Mouse (Mus musculus) cerebellum, adult 11-12 months (tissue): ENCODE measurements at regions not wholly inside any gene's neighbourhood (a gene's known extent, or its start where the extent isn't known, plus 50 kb on each side); places are given as distances from the start of the nearest gene placed in this dataset.

Experiments
- DNase-seq: peaks from one replicate; pipeline ENCODE4 v3.0.0; 2022

- DNase-seq, result no peak
Observed at GRCm38 (mm10) chr16:30118876-30119275, 54.7 kb downstream of the Hes1 start.

DNA sequence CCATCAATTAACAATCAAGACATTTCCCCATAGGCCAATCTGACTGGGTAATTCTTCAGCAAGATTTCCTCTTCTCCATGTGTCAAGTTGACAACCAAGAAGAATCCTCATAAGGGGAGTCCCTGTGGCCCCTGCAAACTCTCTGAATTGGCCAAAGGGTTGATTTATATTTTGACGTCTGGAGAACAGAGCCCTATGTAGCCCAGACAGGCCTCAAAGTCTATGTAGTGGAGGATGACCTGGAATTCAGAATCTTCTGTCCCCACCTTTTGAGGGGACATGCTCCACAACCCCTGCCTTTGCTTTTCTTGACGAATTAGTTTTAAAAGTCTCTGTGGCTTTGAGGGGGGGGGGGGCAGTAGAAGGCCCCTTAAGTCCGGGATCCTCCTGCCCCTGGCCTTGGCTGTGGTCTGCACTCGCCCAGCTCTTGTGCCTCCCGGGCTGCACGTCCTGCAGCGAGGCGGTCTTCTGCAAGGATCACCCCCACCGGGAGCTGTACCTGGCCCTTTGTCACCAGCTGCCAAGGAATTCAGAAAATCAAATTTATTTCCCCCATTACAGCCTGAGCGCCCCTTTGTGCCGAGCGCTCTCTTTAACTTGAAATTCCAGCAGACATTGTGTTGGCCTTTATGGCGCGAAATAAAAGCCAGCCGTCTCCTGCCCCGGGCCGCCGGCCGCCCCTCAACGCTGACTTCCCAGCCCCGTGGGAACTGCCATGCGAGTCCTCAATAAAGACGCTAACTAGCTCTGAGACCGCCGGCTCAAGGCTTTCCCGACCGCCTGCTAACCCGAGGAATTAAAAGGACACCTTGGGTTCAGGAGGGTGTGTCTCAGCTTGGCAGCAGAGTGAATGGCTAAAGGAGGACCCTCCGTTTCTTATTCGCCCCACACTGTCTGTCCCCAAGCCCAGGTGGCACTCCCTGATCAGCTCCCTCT, 56.4 kb downstream of the Hes1 start:
- no peak for DNase-seq

- no peak for DNase-seq
Observed at GRCm38 (mm10) chr16:30121596-30121995, 57.4 kb downstream of the Hes1 start.

DNA sequence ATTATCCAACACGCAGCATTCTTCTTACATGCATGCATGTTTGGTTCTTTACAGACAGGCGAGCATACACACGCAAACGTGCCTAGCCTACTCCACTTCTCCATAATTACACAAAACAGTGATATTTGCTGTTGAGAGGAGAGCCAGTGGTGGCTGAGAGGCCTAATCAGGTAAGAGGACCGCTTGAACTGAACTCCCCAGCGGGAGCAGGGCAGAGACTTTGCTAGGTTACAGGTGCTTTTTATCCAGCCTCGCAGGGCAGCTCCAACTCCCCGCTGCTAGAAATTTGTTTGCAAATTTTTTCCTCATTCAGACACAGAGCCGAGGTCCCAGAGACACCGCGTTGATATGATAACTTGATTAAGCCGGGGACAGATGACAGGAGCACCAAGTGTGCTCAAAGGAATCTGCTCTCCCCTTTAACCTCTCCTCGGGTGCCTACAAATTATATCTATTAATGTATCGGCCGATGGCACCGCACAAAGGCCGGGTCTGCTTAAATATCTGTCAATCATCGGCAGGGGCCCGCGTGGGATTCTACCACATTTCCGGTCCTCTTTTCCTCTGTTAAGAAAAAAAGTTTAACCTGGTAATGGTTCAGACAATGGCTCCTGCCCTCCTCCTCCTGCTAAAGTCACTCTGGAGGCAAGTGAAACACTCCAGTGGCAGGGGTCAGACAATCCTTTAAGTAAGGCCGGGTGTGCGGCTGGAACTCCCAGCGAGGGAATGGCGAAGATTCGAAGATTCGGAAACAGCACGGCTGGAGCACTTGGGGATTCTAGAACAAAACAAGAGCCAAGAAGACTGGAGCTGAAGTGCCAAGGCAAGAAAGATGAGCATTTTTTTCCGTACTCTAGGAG, 58.3 kb downstream of the Hes1 start:
- no peak for DNase-seq

GRCm38 (mm10) chr16:30127015-30127414, 62.8 kb downstream of the Hes1 start:
- no peak for DNase-seq

GRCm38 (mm10) chr16:30128787-30129186, 64.6 kb downstream of the Hes1 start:
- DNase-seq, result no peak

DNA sequence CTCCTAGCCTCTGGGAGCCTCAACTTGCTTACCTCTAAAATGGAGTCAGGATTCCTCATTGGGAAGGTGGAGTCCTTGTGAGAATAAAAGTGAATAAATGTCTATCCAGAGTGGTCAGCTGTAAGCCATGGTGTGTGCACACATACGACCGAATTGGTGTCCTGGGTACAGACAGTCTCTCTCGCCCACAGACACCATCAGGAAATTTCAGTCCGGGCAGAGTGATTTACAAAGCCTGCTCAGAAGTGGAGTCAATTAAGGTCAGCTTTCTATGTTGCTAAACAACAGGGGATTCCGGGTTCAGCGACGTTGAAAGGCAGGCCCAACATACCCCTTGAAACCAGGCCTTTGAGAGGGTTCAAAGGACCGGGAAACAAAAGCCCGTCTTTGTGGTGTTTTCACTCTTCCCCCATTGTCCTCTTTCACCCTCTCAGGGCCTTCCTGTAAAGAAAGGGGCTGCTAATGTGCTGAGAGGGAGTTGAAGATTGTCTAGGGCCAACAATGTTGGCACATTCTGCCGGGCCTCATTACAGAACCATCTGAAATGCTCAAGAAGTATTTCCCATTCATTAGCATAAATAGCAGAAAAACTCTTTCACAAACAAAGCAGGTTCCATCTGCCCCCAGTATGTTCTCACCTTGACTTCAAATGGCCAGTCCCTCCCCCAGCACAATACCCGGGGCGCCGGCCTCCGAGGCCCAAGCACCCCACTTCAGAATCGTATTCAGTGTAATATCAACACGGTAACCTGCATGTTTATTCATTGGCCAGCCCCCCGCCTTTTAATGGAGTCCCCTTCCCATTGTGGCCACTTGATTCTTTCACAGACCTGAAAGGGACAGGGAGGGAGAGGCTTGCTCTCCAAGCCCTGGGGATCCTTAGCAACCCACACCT, 65.3 kb downstream of the Hes1 start:
- DNase-seq, result no peak

DNA sequence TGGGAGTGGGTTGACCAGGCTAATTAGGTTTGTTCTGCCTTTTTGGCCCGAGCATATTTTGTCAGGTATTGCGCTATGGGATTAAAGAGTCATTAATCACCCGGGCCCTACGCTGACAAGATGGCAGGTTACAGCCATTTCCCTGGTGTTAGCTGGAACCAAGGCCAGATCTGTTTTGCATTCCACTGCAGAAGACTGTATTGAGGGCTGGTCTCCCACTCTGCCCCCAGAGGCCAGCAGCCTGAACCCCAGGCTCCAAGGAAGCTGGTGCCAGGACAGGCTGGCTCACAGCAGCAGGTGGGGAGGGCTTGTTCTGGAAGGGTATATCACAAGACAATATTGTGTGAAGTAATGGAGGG, 65.9 kb downstream of the Hes1 start:
- DNase-seq, result no peak

- DNase-seq, result no peak
Observed at GRCm38 (mm10) chr16:30132086-30132485, 67.9 kb downstream of the Hes1 start.

DNA sequence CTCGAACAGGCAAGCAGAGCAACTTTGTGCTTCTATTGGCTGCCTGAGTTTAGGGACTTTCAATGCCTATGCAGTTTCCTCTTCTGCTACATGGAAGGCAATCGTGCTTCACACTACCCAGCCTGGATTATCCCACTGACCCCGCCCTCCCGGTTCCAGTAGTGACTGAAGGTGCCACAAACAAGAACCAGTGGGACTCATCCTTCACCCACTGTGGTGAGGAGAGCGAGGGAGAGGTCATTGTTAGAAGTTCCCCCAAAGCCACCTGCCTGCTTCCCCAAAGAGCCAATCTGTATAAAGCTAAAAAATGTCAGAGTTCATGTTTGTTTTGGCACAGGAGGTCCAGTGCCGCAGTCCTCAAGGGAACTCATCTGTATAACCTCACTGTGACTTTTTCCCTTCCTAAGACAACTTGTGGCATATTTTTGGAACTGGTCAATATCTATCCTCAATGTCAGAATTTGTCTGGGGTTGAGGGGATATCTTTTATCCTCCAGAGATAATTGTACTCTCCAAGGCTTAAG, 70.5 kb downstream of the Hes1 start:
- no peak for DNase-seq

DNA sequence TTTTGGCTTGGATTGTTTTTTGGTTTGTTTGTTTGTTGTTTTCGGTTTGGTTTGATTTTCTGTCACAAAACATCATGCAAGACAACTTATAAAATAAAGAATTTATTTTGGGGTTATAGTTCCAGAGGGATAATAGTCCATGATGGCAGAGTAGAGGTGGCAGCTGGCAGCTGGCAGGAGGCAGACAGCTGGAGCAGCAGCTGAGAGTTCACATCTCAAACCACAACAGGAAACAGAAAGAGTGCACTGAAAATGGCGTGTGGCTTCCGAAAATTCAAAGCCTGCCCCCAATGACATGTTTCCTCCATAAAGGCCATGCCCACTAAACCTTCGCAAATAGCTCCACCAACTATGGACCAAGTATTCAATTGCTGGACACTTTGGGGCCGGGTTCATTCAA, 72.7 kb downstream of the Hes1 start:
- DNase-seq, result no peak

GRCm38 (mm10) chr16:30137812-30138211, 73.6 kb downstream of the Hes1 start:
- no peak for DNase-seq

GRCm38 (mm10) chr16:30144818-30145464, 80.8 kb downstream of the Hes1 start:
- no peak for DNase-seq

DNA sequence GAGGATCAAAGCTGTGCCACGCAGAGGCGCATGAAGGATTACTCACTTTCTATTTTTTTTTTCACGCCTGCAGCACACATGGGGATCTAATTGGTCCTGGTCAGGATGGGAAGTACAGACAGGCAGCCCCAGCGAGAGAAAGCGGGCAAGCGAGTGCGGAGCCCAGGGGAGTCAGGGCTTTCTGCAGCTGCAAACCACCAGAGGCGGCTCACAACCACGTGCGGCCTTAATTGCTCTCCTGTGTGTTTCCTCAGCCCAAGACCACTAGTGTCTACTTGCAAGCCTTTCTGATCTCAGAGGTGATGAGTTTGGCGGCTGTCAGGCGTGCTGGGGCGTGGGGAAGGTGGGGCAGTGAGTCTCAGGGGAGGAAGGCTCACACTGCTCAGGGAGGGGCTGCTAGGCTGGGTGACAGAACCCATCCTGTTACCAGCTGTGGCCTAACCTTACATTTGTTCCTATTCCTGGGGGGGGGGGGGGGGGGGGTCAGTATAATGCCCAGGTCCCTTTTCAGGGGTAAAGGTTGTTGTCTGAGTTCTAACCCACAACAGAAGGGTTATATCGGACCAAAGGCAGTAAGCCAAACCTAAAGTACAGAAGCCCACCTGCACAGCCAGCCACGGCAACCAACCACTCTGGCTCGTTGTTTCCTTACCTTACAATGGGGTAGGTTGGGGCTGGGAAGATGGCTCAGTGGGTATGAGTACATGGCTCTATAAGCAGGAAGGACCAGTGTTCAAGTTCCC, 81.5 kb downstream of the Hes1 start:
- no peak for DNase-seq

- no peak for DNase-seq
Observed at GRCm38 (mm10) chr16:30146208-30146525, 82.0 kb downstream of the Hes1 start.

- DNase-seq, result no peak
Observed at GRCm38 (mm10) chr16:30147296-30147695, 83.1 kb downstream of the Hes1 start.

GRCm38 (mm10) chr16:30151104-30151503, 86.9 kb downstream of the Hes1 start:
- peak; percentile 54 for DNase-seq

GRCm38 (mm10) chr16:30155070-30155469, 90.9 kb downstream of the Hes1 start:
- DNase-seq, result no peak

DNA sequence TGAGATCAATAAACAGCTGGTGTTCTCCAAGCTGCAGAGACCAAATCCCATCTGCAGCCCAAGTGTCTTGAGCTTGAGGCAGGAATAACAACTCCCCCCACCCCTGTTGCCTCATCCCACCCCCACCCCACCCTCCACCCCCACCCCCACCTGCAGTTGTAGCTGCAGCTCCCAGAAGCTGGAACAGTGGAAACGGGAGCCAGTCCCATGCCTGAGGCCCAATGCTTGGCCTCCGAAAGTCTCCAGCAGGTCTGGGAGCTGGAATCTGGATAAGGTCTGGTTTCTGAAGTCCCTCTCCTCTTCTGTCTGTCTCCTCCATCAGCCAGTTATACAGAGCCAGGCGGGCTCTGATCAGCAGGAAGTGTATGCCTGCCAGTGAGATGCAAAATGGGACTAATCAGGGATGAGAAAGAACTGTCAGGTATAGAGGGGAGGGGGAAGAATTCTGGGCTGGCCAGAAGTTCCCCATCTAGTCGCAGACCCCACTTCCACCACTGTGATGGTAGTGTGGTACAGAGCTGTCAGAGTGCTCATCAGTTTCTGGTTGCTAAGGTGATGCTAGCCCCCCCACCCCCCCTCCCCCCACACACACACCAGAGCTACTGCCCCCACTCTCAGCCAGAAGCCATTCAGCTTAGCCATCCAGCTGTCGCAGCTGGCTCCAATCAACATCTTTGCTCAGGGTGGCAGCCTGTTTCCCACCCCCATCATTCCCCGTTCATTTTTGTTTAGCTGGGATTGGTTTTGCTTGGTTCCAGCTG, 91.5 kb downstream of the Hes1 start:
- DNase-seq, result no peak

- DNase-seq, result no peak
Observed at GRCm38 (mm10) chr16:30158184-30158583, 94.0 kb downstream of the Hes1 start.

- no peak for DNase-seq
Observed at GRCm38 (mm10) chr16:30160399-30160798, 96.2 kb downstream of the Hes1 start.
